Mouse (Mus musculus) brain, embryonic 14.5 days (tissue): ENCODE measurements around the gene App.

ENCODE experiments used
- CTCF ChIP-seq: fragments of 200-500 bp; IDR thresholded peaks from 2 replicates; pipeline ENCODE4 v1.5.1; 2012; ENCODE audit warnings: inconsistent platforms, mild to moderate bottlenecking, moderate library complexity, borderline replicate concordance; ENCODE audit not compliant: insufficient read depth, insufficient read length; ENCODE audit errors: extremely low read depth
- POLR2A ChIP-seq: fragments of 200-500 bp; IDR thresholded peaks from 2 replicates; pipeline ENCODE4 v1.6.1; 2012; ENCODE audit warnings: mild to moderate bottlenecking, inconsistent platforms, borderline replicate concordance; ENCODE audit not compliant: poor library complexity, insufficient read depth, insufficient read length, severe bottlenecking; ENCODE audit errors: extremely low read depth

- TF ChIP-seq CTCF (no peak), POLR2A (no peak)
Measured at GRCm38 (mm10) chr16:85092183-85092582, 81.4 kb downstream of the App start.
